Mouse (Mus musculus): ENCODE measurements around the gene Rbms2.

DNA sequence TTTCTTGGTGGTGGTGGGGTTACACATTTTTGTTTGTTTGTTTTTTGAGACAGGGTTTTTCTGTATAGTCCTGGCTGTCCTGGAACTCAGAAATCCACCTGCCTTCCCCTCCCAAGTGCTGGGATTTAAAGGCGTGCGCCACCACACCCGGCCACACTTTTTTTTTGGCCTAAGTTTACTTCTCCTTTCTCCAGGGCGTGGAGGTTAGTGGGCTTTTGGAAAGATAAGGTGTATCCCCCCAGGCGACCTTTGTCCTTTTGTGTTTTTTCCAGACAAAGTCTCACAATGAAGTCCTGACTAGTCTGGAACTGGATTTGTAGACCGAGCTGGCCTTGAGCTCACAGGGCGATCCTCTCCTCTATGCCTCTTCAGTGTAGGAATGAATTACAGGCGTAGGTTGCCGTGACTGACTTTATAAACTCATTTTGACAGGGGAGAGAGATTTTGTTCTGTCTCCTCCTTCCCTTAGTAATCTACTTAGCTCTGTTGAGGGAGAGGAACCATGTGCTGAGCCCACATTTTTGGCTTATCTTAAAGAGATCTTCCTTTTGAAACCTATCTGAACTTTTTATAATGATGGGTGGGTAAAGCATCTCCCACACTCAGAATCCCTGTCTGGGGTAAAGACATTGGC, 85.0 kb downstream of the Rbms2 start:
- TF ChIP-seq POLR2A (IDR thresholded peaks at IDR 0.05; ENCODE audit: insufficient read length, low read depth) (no peak), MAX (IDR thresholded peaks at IDR 0.05; ENCODE audit: low read depth) (no peak), SRF (IDR thresholded peaks at IDR 0.05; ENCODE audit: control insufficient read depth, insufficient read length, low read depth) (no peak), CEBPB (IDR thresholded peaks at IDR 0.05; ENCODE audit: insufficient read depth, poor library complexity, severe bottlenecking) (no peak), USF1 (IDR thresholded peaks at IDR 0.05; ENCODE audit: low read depth) (no peak), E2F4 (IDR thresholded peaks at IDR 0.05; ENCODE audit: insufficient read depth) (no peak), REST (IDR thresholded peaks at IDR 0.05; ENCODE audit: insufficient read depth, insufficient read length) (no peak), POLR2AphosphoS2 (IDR thresholded peaks at IDR 0.05; ENCODE audit: insufficient read length, low read depth) (no peak), MYOD1 (IDR thresholded peaks at IDR 0.05; ENCODE audit: control insufficient read depth in 1 of 3, insufficient read length in 2 of 3, low read depth in 2 of 3) (no peak), MYOG (IDR thresholded peaks at IDR 0.05; ENCODE audit: control insufficient read depth in 1 of 3, insufficient read depth in 1 of 3, insufficient read length in 2 of 3, low read depth in 2 of 3) (no peak), TCF3 (IDR thresholded peaks at IDR 0.05; ENCODE audit: insufficient read length, low read depth) (no peak)
